Mouse (Mus musculus): ENCODE results near the gene Trpc4. TPM values are rescaled to one million over a fixed set of nuclear protein-coding genes. Genes with fewer than 3 reads are reported as not detected.

Gene Trpc4
- polyA plus RNA-seq (2014; fragmentation: Illumina TruSeq; extraction: RNeasy Lipid Tissue Mini Kit (QIAGEN cat#74804); ENCODE audit: low read depth, low replicate concordance), result 0.76 TPM

GRCm38 (mm10) chr3:54155639-54156315, at the start of gene Trpc4:
Gene Trpc4 (plus strand): TSS chr3:54156035.

DNA sequence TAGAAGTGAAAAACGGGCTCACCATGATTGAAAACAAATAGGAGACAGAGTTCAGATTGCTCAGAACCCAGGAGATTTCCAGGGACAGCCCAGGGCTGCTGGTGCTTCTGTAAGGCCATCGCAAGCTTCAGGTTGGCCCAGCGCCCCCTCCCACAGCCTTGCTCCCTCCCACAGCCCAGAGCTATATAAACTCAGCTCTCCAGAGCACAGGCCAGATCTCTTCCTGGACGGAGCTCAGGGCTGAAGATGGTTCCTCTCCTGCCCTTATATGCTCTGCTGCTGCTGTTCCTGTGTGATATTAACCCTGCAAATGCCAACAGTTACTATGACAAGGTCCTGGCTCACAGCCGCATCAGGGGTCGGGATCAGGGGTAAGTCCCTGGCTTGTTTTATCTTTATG, 205.1 kb downstream of the Trpc4 start, which contains the start of gene Postn:
Gene Postn (plus strand): TSS at position 213 of the 400 bp plus-strand sequence.

Other genes with a start within 250 kb of the Trpc4 start
- gene Postn, start 205.1 kb downstream of the Trpc4 start, polyA plus RNA-seq (2014; fragmentation: Illumina TruSeq; extraction: RNeasy Lipid Tissue Mini Kit (QIAGEN cat#74804); ENCODE audit: low read depth, low replicate concordance), result 1,285 TPM

Data from sigmoid colon, adult 10 weeks (tissue).